In genomic region chr6:145373712-145374221, GRCm38 (mm10) we compare ENCODE assay signal across 8 mouse cellular contexts.
A peak's percentile ranks its signal among the peaks of the same experiment; 100 is the strongest.
DNase-seq lines count a peak whose midpoint lies in the region; ATAC-seq and TF ChIP-seq lines count a peak whose summit lies in the region.

No protein-coding gene starts in this region.

- H3K36me3 ChIP-seq in heart, embryonic 10.5 days = no peaks in the 10 kb centered on the region
- no peaks in the 10 kb centered on the region for H3K36me3 ChIP-seq in heart, embryonic 12.5 days

- no peak overlapping the region for H3K4me2 ChIP-seq in heart, embryonic 12.5 days

- H3K4me3 ChIP-seq in heart, embryonic 10.5 days = no peak overlapping the region
- no peak overlapping the region for H3K4me3 ChIP-seq in heart, embryonic 12.5 days
- no peak overlapping the region for H3K4me3 ChIP-seq in cortical plate, adult 2 months (ENCODE audit: insufficient read depth, low read length)
- H3K4me3 ChIP-seq in cerebellum, adult 2 months (replicated peaks; ENCODE audit: insufficient read depth, low read depth, low read length) = no peak overlapping the region

- peaks cover 8% of the 10 kb centered on the region for H3K27me3 ChIP-seq in heart, embryonic 10.5 days (ENCODE audit: insufficient read depth, poor library complexity, severe bottlenecking)
- 0 out of 2 replicates have a peak, but pooled peaks cover 13% of the 10 kb centered on the region for H3K27me3 ChIP-seq in heart, embryonic 12.5 days (replicated peaks)
- H3K27me3 ChIP-seq in cerebellum, adult 2 months (ENCODE audit: control insufficient read depth, insufficient read depth, low read length) = no peaks in the 10 kb centered on the region

- TF ChIP-seq CTCF in cortical plate, adult 2 months (IDR thresholded peaks at IDR 0.05; ENCODE audit: extremely low read depth, insufficient read depth, low read length) = no peak
- no peak for TF ChIP-seq CTCF in cerebellum, adult 2 months (IDR thresholded peaks at IDR 0.05; ENCODE audit: borderline replicate concordance, insufficient read depth, low read depth, low read length)

- 42% methylated on average over 7 of the region's 7 CpGs for WGBS in heart, embryonic 10.5 days
- 34% methylated on average over 7 of the region's 7 CpGs for WGBS in heart, embryonic 12.5 days
- WGBS in cerebellum, adult 2 months = 35% methylated on average over 7 of the region's 7 CpGs

- no peak for ATAC-seq in heart, embryonic 12.5 days (ENCODE audit: insufficient number of reproducible peaks, low FRiP score)
- no peak for ATAC-seq in erythroblast, adult 5-6 weeks (replicated peaks; ENCODE audit: low FRiP score, poor library complexity, severe bottlenecking)

- no peaks in the 10 kb centered on the region for H3K9me3 ChIP-seq in heart, embryonic 10.5 days
- H3K9me3 ChIP-seq in heart, embryonic 12.5 days (replicated peaks) = no peaks in the 10 kb centered on the region

- no peak for DNase-seq in heart, embryonic 10.5 days (ENCODE audit: low spot score)
- DNase-seq in 3T3-L1 (ENCODE audit: low read depth, low spot score) = peak; percentile 91
- DNase-seq in left cerebral cortex, adult 9 months (ENCODE audit: low spot score in 2 of 2) = peak; percentile 72 to 84
- no peak for DNase-seq in cerebellum, adult 8-10 months
- DNase-seq in cerebellum, adult 2 months = no peak

- H3K4me1 ChIP-seq in heart, embryonic 10.5 days = peaks cover 43% of the 10 kb centered on the region
- H3K4me1 ChIP-seq in heart, embryonic 12.5 days (replicated peaks) = peaks cover 39% of the 10 kb centered on the region
- H3K4me1 ChIP-seq in cortical plate, adult 2 months (ENCODE audit: control insufficient read depth, insufficient read depth, low read length) = peaks cover 10% of the 10 kb centered on the region
- H3K4me1 ChIP-seq in cerebellum, adult 2 months (ENCODE audit: control insufficient read depth, insufficient read depth, low read length) = no peaks in the 10 kb centered on the region; the same call in 1 of the 2 replicates

- no peak for TF ChIP-seq POLR2A in cortical plate, adult 2 months (IDR thresholded peaks at IDR 0.05; ENCODE audit: extremely low read depth, insufficient read depth, low read length)
- TF ChIP-seq POLR2A in cerebellum, adult 2 months (IDR thresholded peaks at IDR 0.05; ENCODE audit: borderline replicate concordance, insufficient read depth, low read length) = no peak

- H3K9ac ChIP-seq in heart, embryonic 12.5 days = no peak overlapping the region

- peak overlapping the region; percentile 29; the same call in 1 of the 2 replicates for H3K27ac ChIP-seq in heart, embryonic 10.5 days
- H3K27ac ChIP-seq in heart, embryonic 12.5 days (ENCODE audit: poor library complexity, severe bottlenecking) = no peak overlapping the region
- 0 out of 2 replicates have a peak overlapping the region, but pooled peaks have one; percentile 30 for H3K27ac ChIP-seq in cortical plate, adult 2 months (ENCODE audit: insufficient read depth, low read length)
- no peak overlapping the region for H3K27ac ChIP-seq in cerebellum, adult 2 months (ENCODE audit: insufficient read depth, low read length)

Comparison
In these comparisons a context has a peak if more than half of its experiments do, and no peak if none do; other contexts are left out.
1. H3K27ac ChIP-seq: peak in heart, embryonic 10.5 days (single experiment) and cortical plate, adult 2 months (single experiment); none in heart, embryonic 12.5 days (single experiment) and cerebellum, adult 2 months (single experiment).
2. DNase-seq: peak in 3T3-L1 (single experiment) and left cerebral cortex, adult 9 months (2 of 2); none in heart, embryonic 10.5 days (single experiment), cerebellum, adult 8-10 months (single experiment) and cerebellum, adult 2 months (0 of 2).